Mouse (Mus musculus) Muller cell, postnatal 12 days (primary cell): ENCODE measurements around the gene Spata32.
A peak's percentile ranks its signal among the peaks of the same experiment; 100 is the strongest.

Experiments used
- DNase-seq: peaks from one replicate; pipeline ENCODE4 v3.0.0-alpha.2; 2015; ENCODE audit errors: inconsistent ontology term

Spata32 gene

DNA sequence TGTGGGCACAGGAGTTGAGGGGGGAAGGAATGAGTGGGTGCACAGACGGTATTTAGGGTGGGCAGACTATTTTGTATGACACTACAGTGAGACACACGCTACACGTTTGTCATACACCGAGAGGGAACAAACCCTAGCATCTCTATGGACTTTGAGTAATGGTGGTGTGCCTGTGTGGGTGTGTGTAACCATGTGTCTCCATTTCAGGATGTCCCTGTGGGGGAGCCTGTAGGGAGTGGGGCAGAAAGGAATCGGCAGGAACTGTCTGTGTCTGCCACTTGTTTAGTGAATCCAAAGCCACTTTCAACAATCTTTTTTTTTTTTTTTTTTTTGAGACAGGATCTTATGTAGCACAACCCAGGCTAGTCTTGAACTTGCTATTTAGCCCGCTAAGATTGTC, 12.0 kb downstream of the Spata32 start:
- no peak for DNase-seq

DNA sequence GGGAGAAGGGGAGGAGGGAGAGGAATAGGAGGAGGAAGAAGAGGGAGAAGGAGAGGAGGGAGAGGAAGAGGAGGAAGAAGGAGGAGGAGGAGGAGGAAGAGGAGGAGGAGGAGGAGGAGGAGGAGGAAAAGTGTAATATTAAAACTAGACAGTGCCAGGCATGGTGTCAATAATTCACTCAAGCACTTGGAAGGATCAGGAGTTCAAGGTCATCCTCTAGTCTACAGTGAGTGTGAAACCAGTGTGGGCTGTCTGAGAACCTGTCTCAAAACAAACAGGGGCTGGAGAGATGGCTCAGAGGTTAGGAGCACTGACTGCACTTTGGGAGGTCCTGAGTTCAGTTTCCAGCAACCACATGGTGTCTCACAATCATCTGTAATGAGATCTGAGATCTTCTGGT, 15.9 kb downstream of the Spata32 start:
- no peak for DNase-seq

GRCm38 (mm10) chr11:103201664-103202063, 16.6 kb downstream of the Spata32 start:
- DNase-seq = peak; percentile 96

GRCm38 (mm10) chr11:103198911-103199803, 19.1 kb downstream of the Spata32 start:
- DNase-seq = peak; percentile 63

GRCm38 (mm10) chr11:103198339-103198738, 19.9 kb downstream of the Spata32 start:
- no peak for DNase-seq

DNA sequence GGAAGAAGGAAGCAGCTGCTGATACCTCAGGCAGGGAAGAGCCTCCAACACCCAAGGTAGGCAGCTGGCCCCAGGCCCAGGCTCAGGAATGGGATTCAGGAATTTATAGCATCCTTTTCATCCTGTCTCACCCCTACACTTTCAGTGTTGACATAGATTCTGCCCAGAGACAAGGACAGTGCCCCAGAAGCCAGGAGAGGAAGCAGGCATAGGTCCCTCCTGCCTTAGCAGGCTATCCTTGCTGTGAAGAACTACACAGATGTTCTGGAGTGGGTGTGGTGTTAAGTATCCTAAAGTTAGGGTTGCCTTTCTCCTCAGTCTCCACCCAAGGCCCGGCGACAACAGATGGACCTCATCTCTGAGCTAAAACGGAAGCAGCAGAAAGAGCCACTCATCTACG, 20.9 kb downstream of the Spata32 start:
- no peak for DNase-seq

- no peak for DNase-seq
Measured at GRCm38 (mm10) chr11:103195656-103196055, 22.6 kb downstream of the Spata32 start.

GRCm38 (mm10) chr11:103195236-103195635, 23.0 kb downstream of the Spata32 start:
- no peak for DNase-seq

GRCm38 (mm10) chr11:103193825-103194168, 24.4 kb downstream of the Spata32 start:
- DNase-seq = no peak

GRCm38 (mm10) chr11:103192956-103193824, 25.0 kb downstream of the Spata32 start:
- peak; percentile 43 for DNase-seq

GRCm38 (mm10) chr11:103192230-103192955, 25.8 kb downstream of the Spata32 start:
- DNase-seq = no peak

DNA sequence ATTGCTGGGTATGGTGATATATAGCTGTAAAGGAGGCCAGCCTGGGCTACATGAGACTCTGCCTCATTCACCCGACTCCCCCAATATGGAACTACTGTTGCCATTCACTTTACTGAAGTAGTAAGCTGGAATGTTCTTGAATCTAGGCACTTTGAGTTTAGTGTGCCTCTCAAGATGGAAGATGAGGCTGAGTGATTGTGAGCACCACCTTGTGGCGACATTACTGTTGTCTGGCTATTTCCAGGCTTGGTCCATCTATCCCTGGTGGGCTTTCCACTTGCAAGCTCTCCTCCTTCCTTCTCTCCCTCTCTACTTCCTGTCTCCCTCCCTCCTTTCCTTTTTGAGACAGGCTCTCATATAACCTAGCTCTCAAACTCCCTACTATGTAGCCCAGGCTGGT, 33.3 kb downstream of the Spata32 start:
- DNase-seq = no peak

GRCm38 (mm10) chr11:103181911-103182310, 36.3 kb downstream of the Spata32 start:
- no peak for DNase-seq

DNA sequence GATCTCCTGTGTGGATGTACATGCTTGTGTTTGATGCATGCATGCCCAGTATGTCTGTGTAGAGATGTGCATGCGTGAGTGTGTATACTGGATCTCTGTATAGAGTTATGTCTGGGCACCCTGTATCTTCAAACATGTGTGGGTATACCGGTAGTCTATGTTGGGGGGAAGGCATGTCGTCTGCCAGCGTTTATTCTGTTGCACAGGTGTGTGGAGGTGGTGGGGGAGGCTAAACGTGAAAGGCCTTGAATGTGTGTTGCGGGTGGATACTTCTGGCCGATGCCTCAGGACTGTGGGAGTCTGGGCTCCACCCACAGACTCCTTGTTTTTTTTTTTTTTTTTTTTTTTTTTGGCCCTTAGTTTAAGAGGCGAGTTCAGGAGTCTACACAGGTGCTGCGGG, 36.9 kb downstream of the Spata32 start:
- DNase-seq = no peak

GRCm38 (mm10) chr11:103180426-103180825, 37.8 kb downstream of the Spata32 start:
- no peak for DNase-seq

- no peak for DNase-seq
Measured at GRCm38 (mm10) chr11:103178748-103179147, 39.5 kb downstream of the Spata32 start.

GRCm38 (mm10) chr11:103177815-103178485, 40.3 kb downstream of the Spata32 start:
- DNase-seq = no peak

DNA sequence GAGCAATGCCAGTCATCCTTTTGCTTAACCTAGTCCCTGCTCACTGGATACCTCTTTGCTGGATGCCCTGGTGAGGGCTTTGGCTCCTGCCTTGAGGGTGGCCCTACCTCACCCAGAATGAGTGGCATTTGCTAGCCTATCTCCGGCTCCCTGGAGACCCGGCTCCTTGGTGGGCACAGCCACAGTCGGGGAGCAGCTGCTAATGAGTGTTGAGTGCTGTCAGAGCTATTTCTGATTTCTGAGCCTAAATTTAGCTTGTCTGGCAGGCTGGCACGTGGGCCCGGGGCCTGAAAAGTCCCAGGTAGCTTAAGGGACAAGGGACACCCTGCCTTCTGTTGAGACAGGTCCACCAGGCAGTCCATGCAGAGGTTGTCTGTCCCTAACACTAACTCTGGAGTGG, 41.0 kb downstream of the Spata32 start:
- no peak for DNase-seq

DNA sequence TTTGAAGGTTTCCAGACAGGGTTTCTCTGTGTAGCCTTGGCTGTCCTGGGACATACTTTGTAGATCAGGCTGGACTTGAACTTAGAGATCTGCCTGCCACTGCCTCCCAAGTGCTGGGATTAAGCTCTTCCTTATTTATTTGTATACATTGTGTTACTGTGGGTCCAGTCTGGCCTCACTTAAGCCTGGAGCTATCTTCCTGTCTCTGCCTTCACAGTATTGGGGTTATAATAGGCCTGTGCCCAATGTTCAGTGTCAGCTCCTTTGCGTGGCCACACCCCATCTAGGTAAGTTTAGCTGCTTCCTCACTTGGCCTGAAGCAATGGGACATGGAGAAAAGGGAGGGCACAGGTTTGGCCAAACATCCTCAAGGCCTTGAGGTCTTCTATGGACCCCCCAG, 41.7 kb downstream of the Spata32 start:
- DNase-seq = no peak

- no peak for DNase-seq
Measured at GRCm38 (mm10) chr11:103175688-103176442, 42.4 kb downstream of the Spata32 start.

DNA sequence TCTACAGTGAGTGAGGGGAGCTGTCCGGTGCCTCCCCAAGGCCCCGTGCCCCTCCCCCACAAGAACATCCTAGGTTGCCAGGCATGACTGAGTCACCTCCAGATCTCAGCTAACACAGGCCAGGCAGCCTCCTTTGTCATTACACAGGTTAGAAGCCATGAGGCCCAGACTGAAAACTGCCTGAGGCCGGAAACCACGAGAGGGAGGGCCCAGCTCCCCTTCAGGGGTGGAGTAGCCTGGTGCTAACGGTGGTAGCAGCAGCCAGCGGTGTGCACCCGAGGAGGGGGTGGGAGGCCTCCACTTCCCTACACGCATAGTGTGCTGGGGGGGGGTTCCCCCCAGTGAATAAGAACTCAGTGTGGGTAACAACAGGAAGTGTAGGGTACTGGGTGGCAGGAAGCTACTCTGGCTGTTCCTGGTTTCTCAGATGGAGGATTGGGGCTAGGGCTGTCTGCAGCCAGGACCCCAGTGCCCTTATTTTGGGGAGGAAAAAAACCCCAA, 43.3 kb downstream of the Spata32 start:
- DNase-seq = peak; percentile 73
